Mouse (Mus musculus) cerebellum, postnatal 14 days (tissue): ENCODE results near the gene Agap3.

Experiments
- DNase-seq, 2 experiments: peaks; one replicate each; pipeline ENCODE4 v3.0.0; 2021; ENCODE audit warnings: mixed read lengths in 2 of 2

Agap3 gene

DNA sequence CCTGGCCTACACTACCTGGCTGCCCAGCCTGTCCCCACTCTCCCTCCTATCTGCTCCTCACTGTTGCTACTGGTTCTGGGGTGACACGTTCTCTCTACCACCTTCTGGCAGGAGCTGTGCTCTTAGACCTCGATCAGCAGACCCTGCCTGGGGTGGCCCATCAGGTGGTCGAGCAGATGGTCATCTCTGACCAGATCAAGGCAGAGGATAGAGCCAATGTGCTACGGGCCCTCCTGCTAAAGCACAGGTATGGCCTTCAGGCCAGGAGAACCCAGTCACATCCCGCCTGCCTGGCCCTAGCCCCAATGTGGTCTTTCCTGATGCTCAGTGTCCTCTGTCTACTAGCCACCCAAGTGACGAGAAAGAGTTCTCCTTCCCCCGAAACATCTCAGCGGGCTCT, 18.0 kb upstream of the Agap3 start:
- no peak for DNase-seq

DNA sequence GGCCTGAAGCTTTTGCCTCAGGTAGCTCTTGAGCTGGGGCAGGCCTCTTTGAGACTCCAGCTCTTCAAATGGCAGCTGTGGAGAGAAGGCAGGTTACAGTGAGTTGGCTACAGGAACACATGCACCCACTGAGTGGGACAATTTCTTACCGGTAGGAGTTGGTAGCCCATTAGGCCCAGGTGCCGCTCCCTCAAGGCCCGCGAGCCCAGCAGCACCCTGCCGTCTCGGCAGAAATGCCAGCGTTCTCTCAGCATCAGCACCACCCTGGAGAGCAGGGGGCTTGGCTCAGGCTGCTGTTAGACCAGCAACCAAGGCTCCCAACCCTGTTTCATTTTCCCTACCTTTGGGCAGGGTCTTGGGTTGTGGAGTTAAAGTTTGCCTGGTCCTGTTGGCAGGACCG, 10.8 kb upstream of the Agap3 start:
- no peak for DNase-seq

DNA sequence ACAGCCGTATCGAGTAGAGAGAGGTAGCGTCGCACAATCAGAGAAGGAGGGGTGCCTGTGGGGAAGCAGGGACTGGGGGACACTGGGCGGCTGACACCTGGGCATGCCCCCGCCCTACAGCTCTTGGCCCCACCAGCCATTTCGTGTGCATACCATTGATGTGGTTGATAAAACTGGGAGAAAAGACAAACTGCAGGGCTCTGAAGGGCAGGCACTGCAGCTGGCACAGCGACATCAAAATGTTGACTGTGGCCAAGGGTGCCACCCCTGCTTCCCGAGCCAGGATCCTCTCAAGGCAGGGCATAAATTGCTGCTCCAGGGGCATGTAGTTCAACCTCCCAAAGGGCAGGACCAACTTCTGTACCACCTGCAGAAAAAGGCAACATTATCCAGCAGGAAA, 9.9 kb upstream of the Agap3 start:
- DNase-seq, result no peak

DNA sequence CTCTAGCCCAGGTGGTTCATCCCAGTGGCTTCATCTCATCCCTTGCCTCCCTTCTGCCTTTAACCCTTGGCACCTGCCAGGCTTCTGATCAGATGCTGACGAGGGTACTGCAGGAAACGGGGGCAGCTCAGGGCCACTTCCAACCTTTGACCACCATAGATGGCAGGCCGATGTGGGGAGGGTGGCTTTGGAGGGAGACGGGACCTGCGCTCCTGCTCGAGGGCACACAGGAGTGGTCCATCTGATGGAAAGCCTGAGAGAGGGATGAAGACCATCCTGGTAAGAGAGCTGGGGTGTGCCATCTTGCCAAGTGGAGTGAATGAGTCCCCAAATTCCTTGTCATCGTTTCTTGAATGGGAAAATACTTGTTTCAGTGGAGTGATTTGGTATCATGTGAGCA, 8.8 kb upstream of the Agap3 start:
- DNase-seq, result no peak

DNA sequence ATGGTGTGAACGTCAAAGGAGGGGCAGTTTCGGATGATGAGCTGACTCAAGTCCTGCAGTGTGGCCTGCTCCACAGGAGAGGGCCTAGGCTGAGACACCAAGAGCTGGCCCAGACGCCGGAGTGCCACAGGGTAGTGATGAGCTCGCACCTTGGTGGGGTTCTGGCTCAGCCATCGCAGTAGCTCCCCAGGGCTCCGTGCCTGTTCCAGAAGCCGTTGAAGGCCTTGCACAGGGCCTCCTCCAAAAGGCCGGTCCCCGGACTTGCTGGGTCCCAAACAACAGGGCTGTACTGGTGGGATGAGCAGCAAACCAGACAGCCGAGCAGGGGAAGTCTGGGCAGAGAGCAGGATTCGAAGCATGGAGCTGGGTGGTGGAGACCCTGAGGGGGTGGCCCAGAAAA, 8.1 kb upstream of the Agap3 start:
- peak; percentile 59 to 62 for DNase-seq

DNA sequence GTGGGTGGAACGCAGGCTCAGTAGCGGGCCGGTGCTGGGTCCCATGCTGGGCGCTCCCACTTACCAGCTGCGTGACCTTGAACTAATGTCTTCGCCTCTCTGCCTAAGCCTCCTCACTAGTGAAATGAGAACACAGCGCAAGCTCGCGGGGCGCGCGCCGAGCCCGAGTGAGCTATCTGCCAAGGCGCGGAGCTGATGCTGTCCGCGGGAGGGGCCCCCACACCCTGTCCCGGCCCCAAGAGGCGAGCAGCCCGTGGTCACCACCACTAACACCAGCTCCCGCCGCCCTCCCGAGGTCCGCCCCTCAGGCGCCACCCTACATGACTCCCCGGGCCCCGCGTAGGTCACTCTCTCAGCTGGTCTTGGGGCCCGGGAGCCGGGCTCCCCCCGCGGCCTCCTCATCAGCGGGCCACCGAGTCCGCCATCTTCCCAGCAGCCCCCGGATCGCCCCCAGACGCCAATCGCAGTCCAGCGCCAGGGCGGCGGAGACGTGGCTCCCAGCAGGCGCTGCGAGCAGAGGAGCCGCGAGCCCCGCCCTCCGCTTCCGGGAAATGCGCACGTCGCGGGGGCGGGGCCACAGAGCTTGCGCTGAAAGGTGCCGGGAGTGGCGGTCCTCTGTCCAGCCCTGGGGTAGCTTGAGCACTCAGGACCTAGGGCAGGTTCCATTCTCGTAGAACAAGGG, 7.1 kb upstream of the Agap3 start, which contains the start of gene Fastk:
Fastk (minus strand) TSS at position 542 of the 682 bp plus-strand sequence.
- peak; percentile 95 to 97 for DNase-seq

DNA sequence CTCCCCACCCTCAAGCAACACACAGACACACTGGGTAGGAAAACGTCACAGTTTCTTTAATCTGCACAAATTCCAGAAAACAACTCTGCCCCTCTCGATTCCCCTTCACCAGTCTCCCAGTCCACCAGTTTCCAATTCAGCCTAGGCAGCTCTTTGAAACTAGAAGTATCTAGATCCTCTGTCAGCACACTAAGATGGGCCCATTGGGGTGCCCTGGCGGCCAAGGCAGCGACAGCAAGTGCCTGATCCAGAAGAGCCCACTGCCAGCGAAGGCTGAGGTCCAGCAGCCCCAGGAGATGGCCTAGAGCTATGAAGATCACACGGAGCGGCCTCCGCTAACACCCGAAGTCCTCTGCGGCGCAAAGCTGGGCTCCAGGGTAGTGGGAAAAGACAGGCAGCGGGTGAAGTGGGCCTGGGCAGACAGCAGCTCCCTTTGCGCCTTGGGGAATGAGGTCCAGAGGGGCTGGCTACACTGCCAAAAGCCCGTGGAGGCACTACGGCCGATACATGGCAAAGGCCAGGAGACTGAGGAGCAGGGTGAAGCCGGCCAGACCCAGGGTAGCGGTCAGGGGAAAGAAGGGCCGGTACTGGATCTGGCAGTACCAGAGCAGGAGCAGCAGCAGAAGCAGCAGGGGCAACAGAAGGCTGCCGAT, 6.4 kb upstream of the Agap3 start:
- DNase-seq, result peak in 1 of 2 experiments; percentile 56

DNA sequence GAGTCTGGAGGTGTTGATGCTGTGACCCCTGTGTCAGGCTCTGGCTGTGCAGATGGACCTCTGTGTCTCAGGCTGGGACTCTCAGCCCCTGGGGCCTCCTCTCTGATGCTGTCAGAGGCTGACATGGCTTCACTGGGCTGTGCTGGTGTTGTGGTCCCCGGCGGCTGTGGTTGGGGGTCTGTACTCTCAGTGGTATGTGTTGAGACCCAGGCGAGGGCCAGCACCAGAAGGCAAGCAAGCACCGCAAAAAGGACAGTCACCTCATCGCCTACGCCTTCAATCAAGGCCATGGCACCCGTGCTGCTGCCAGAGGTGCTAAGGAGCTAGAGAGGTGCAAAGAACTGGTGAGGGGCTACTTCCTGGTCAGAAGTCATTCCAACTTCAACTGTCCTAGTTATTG, 5.3 kb upstream of the Agap3 start:
- no peak for DNase-seq

DNA sequence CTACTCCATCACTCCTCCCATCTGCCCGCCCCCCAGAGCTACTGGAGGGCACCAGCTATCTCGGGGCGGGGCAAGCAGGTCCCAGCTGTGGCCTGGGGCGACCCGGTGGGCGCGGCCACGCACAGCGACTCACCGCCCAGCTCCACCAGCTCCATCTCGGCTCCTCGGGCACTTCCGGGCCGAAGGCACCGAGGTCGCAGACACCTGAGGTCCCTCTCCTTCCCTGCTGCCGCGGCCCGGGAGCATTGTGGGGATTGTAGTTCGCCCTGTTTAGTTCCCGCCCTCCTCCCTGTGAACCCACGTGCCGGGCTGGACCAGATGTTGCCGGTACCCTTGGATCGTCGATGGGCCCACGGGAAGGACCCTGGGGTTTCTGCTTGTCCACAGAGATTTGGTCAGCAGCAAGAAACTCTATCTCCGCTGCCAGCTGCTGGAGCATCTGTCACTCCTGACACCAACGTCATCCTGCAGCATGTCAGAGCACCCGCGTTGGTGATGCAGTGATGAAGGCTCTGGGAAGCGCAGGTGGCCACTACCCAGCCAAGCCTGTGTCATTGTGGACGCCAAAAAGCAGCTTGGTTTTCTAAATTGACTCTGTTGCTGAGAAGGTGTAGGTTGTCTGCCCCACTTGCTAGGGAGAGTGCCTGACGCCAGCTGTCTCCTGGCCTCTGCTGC, 4.2 kb upstream of the Agap3 start, which contains the start of gene Tmub1:
Tmub1 (minus strand) TSS at position 231 of the 675 bp plus-strand sequence.
- DNase-seq, result peak; percentile 84

DNA sequence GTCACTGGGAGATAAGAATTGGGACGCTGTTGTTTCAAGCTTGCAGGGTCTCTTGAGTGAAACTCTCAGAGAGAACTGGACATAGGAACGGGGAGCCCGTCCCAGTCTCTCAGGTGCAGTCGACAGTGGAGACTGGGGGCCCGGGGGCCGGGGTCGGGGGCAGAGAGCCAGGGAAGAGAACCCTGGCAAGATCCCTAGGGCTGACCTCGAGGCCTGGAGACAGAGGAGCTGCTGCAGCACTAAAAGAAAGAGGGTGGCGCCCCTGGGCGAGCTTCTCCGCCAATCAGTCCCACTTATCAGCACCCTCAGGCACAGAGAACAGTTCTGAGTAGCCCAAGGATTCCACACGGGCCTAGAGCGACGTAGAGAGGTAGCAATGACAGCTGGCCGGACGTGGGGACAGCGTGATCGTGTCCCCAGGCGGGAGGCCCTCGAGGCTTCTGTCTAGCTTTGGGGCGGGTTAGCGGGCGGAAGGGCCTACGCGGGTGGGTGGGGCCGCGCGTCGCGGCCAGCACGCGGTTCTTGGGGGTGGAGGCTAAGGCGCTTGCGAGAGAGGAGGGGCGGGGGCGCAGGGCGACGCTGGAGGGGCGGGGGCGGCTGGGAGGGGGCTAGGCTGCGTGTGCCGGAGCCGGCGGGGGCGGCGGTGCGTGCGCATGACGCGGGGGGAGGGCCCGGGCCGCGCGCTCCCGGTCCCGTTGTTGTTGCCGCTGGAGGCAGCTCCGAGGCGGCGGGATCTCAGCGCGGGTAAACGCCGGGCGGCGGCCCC, 530 bp upstream of the Agap3 start:
- DNase-seq, result peak; percentile 91 to 95

DNA sequence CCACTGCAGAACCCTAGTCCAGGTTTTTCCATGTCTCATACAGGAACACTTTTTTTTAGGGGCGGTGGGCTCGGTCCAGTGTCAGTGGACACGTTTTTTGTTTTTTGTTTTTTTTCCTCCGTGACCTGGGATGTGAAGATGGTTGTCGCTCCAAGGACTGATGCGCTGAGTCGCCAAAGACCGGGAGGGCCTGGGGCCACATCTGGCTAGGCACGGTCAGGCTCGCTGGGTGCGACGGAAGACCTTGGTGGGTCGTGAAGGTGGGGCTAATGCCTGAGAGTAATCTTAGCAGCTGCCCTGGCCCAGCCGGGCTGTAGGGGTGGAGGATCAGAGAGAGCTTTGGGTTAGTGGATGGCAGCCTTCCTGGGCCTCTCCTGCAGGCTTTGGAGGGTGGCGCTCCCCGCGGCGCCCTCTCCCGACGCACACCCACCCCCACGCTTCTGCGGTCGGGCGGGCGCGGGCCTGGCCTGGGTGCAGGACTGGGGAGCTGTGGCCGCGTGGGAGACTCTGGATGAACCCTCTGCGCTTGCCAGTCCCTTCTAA, 785 bp downstream of the Agap3 start:
- DNase-seq, result peak; percentile 53 to 54

DNA sequence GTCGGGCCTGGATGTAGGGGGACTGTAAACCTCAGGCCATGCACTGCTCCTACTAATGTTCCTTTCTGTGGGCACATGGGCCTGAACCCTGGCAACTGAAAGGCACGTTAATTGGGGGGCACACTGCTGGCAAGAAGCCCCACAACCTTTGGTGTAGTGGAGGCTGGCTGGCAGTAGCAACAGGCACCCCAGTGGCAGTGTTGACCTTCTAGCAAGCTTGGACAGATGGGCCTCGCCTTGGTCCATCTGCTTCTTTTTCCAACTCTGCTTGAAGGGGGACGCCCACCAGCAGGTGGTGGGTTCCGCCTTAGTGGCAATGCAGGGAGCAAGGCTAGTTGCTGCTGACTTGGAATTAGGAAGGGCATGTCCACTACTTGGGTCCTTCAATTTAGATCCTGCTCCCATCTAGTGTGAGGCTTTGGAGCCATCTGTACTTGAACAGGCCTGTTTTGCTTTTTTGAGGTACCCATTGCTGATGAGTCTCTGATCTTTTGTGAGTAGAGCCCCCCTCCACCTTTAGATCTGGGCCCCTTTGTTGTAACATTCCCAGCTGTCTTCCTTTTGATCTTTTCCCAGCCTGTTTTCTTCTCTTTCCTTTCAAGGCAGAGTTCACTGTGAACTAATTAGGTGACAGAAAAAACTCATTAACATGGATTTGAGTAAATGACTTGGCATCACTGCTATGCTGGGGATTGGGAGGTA, 1.5 kb downstream of the Agap3 start:
- peak; percentile 79 to 91 for DNase-seq

DNA sequence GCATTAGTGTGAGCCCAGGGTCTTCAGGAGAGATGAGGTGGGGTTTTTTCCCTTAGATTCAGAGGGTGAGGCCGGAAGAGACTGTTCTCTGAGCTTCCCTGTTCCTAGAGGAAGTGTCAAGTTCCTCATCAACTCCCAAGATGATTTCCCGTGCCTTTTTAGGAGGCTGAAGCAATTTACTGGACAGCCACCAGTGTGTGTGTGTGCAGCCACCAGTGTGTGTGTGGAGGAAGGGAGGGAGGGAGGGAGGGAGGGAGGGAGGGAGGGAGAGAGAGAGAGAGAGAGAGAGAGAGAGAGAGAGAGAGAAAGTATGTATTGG, 2.0 kb downstream of the Agap3 start:
- DNase-seq, result no peak

DNA sequence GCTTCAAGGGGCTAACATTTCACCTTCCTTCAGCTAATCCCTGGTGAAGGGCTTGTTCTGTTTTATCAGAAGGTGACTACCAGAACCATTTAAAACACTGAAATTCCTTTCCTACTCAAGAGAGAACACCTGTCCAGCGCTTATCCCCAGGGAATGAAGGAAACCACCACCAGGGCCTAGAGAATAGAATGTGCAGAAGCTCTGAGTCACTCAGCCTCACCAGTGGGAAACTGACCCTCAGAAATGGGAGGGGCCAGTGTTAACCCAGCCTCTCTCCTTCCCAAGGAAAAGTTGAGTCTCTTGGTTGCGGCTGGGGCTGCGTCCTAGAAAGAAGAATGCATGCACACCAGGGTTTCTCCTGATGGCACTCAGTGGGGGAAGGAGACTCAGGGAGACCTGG, 3.1 kb downstream of the Agap3 start:
- DNase-seq, result no peak

DNA sequence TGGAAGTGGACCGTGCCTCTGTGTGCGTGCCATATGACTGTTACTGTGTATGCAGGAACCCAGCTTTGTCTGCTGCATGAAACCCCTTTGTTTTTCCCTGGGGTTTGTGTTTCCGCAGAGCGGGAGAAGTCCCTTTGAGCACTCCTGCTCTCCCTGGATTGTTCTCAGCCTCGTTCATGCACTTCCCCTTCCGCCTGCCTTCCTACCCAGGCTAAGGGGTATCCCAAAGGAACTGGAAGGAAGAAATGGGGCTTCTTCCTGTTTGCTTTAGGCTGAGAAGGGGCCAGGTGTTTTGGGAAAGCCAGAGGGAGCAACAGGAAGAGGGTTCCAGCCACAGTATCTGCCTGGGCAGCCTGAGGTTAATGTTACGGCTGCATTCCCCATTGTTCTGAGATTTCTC, 3.6 kb downstream of the Agap3 start:
- DNase-seq, result no peak

DNA sequence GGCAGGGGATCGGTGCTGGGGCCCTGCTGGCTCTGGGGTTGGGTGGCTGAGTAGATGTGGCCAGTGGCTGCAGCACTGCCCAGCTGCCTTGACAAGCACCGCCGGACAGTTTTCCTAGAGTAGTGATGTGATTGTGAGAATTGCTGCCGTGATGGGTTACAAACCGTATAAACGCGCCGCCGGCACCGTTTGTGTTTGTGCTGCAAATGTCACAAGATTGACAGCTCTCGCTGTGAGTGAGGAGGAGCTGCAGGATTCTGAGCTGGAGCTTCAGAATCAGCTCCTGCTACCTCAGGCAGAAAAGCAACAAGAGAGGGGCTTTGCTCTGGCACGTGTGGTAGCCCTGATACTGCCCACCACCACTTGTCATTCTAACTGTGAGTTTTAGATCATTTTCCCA, 14.8 kb downstream of the Agap3 start:
- no peak for DNase-seq

DNA sequence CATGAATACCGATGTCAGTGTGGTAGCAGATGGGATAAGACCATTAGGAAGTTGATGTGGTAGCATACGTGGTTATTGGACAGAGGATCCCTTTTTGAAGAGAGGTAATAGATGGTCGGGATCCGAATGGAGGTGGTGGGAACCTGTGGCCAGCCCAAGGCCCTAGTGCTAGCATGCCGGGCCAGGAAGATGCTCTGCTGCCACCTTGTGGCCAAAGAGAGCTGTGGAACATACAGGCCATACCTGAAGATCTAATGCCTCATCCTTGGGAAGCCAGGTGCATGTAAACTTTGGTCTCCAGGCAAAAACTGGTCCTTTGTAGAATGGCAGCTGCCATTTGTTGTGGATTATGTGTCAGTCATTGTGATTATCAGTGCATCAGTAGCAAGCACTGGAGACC, 18.6 kb downstream of the Agap3 start:
- peak; percentile 91 to 92 for DNase-seq

DNA sequence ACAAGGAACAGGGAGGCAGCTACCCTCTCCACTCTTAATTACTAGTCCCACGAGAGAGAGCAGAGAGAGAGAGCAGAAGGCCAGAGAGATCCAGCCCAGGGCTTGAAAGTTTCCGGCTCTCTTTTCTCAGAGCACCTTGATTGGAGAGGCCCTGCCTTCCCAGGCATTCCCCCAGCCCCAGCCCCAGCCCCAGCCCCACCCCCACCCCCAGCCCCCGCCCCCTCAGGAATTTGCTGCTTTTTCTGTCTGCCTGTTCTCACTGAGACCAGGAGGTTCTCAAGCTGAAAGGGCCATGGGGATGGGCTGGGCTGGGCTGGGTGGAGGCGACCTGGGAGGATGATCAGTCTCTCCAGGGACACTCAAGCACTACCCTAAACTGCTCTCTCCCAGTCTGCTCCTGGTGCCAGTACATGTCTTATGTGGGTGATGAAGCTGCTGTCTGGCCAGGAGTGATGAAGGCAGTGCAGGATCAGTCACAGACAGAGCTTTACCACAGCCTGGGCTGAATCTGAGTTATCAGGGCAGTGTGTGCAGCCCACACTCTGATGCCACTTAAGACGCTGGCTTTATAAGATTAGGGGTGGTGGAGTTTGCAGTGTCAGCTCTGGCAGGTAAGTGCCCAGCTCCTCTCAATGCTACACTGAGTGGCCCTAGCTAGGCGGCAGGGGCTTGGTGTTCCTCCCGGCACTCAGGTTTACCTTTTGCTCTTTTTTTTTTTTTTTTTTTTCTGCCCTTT, 21.1 kb downstream of the Agap3 start:
- no peak for DNase-seq

DNA sequence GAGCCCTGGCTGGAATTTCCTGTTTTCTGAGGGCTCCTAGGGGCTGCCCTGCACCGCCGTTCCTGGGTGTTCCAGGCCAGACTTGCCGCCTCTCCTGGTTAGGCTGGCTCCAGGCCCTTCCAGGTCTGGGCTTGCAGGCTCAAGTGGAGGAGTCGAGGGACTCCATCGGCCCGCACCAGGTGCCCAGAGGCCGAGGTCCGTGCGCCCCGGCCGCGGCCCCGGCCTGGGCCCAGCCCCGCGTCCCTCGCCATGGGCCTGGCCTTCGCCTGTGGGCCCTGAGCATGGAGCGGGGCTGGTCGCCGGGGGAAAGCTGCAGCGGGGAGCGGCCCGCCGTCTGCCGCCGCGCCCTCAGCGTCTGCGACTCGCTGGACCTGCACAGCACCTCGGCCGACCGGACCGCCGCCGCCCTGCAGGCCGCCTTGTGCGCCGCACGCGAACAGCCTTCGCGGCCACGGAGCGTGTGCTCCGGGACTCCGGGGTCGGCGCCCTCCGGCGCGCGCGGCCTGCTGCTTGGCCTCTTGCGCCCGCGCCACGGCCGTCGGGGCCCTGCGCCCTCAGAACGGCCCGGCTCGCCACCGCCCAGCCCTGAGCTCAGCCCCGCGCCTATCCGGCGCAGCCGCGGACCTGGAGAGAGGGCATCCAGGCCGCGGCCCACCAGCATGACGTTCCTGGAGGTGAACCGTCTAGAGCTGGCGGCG, 22.2 kb downstream of the Agap3 start:
- DNase-seq, result peak; percentile 40 to 42

DNA sequence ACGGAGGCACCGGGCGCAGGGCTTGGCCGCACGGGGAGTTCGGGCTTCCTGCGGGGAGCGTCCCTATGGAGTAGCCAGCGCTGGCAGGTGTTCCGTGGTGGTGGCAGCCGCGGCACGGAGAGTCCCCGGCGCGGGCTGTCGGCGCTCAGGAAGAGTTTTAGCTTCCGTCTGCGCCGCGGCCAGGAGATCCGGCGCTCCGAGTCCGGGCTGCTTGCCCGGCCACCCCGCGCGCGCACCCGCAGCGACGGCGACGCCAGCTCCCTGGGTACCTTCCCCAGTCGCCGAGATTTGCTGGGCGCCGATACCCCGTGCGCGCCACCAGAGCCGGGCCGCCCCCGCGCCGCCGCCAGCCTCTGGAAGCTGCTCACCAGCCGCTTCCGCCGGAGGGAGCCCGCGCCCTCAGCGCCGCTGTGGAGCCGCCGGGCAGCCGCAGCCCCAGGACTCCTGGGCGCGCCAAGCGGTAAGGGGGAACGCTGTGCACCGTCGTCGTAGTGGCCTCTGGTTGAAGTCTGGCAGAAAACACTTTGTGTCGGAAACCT, 22.8 kb downstream of the Agap3 start:
- peak; percentile 41 to 49 for DNase-seq
